Mouse (Mus musculus): ENCODE measurements at regions not wholly inside any gene's neighbourhood (a gene's known extent, or its start where the extent isn't known, plus 50 kb on each side); places are given as distances from the start of the nearest gene placed in this dataset.

GRCm38 (mm10) chr7:73163687-73164086 lies 211.6 kb upstream of the Rgma start:
- ATAC-seq (no peak), DNase-seq (no peak)
- H3K9me3 ChIP-seq (ENCODE audit: low read length), result no peaks in the 10 kb centered on the region
- H3K27me3 ChIP-seq (ENCODE audit: insufficient read depth, low read length), result no peaks in the 10 kb centered on the region
- no peaks in the 10 kb centered on the region for H3K4me1 ChIP-seq (ENCODE audit: insufficient read depth)
- 36% methylated on average over 5 of the region's 5 CpGs for WGBS
- no peaks in the 10 kb centered on the region for H3K36me3 ChIP-seq (ENCODE audit: insufficient read depth)
- no peak overlapping the region for H3K27ac ChIP-seq (ENCODE audit: low read depth, low read length)
- TF ChIP-seq CTCF (IDR thresholded peaks at IDR 0.05; ENCODE audit: low read depth), result no peak
- H3K4me3 ChIP-seq (ENCODE audit: low read depth, low read length), result no peak overlapping the region
- H3K9ac ChIP-seq, result no peak overlapping the region
- no peak overlapping the region for H3K4me2 ChIP-seq (ENCODE audit: low read depth)

- DNase-seq (no peak), ATAC-seq (no peak)
- H3K27ac ChIP-seq (ENCODE audit: low read depth, low read length), result no peak overlapping the region
- no peaks in the 10 kb centered on the region for H3K27me3 ChIP-seq (ENCODE audit: insufficient read depth, low read length)
- no peaks in the 10 kb centered on the region for H3K36me3 ChIP-seq (ENCODE audit: insufficient read depth)
- no peak overlapping the region for H3K4me2 ChIP-seq (ENCODE audit: low read depth)
- H3K4me3 ChIP-seq (ENCODE audit: low read depth, low read length), result no peak overlapping the region
- TF ChIP-seq CTCF (IDR thresholded peaks at IDR 0.05; ENCODE audit: low read depth), result no peak
- H3K9ac ChIP-seq, result no peak overlapping the region
- H3K4me1 ChIP-seq (ENCODE audit: insufficient read depth), result no peaks in the 10 kb centered on the region
- WGBS, result 63% methylated on average over 8 of the region's 8 CpGs
- H3K9me3 ChIP-seq (ENCODE audit: low read length), result no peaks in the 10 kb centered on the region
Observed at GRCm38 (mm10) chr7:73165521-73165920, 209.8 kb upstream of the Rgma start.

GRCm38 (mm10) chr7:73169416-73169815 lies 205.9 kb upstream of the Rgma start:
- WGBS, result 78% methylated on average over 8 of the region's 8 CpGs

GRCm38 (mm10) chr7:73172615-73173014 lies 202.7 kb upstream of the Rgma start:
- no peaks in the 10 kb centered on the region for H3K36me3 ChIP-seq (ENCODE audit: insufficient read depth)
- 92% methylated on average over 4 of the region's 4 CpGs for WGBS
- H3K27ac ChIP-seq (ENCODE audit: low read depth, low read length), result no peak overlapping the region
- no peak for DNase-seq
- H3K9me3 ChIP-seq (ENCODE audit: low read length), result 0 out of 2 replicates have a peak, but pooled peaks cover 3% of the 10 kb centered on the region
- H3K4me3 ChIP-seq (ENCODE audit: low read depth, low read length), result no peak overlapping the region
- no peak for ATAC-seq
- H3K27me3 ChIP-seq (ENCODE audit: insufficient read depth, low read length), result no peaks in the 10 kb centered on the region
- H3K9ac ChIP-seq, result no peak overlapping the region
- no peak for TF ChIP-seq CTCF (IDR thresholded peaks at IDR 0.05; ENCODE audit: low read depth)
- H3K4me1 ChIP-seq (ENCODE audit: insufficient read depth), result no peaks in the 10 kb centered on the region
- no peak overlapping the region for H3K4me2 ChIP-seq (ENCODE audit: low read depth)

More at GRCm38 (mm10) chr7:73169416-73169815, 205.9 kb upstream of the Rgma start:
- TF ChIP-seq CTCF (IDR thresholded peaks at IDR 0.05; ENCODE audit: low read depth), result no peak
- Histone ChIP-seq H3K27me3 (ENCODE audit: insufficient read depth, low read length) (no peaks in the 10 kb centered on the region), H3K27ac (ENCODE audit: low read depth, low read length) (no peak overlapping the region), H3K4me1 (ENCODE audit: insufficient read depth) (no peaks in the 10 kb centered on the region), H3K9ac (no peak overlapping the region), H3K4me2 (ENCODE audit: low read depth) (no peak overlapping the region), H3K36me3 (ENCODE audit: insufficient read depth) (no peaks in the 10 kb centered on the region), H3K4me3 (ENCODE audit: low read depth, low read length) (no peak overlapping the region), H3K9me3 (ENCODE audit: low read length) (no peaks in the 10 kb centered on the region)
- no peak for DNase-seq
- no peak for ATAC-seq

GRCm38 (mm10) chr7:73183761-73184160 lies 191.5 kb upstream of the Rgma start:
- Histone ChIP-seq H3K4me1 (ENCODE audit: insufficient read depth) (peaks cover 11% of the 10 kb centered on the region; the same call in 1 of the 2 replicates), H3K36me3 (ENCODE audit: insufficient read depth) (no peaks in the 10 kb centered on the region), H3K4me3 (ENCODE audit: low read depth, low read length) (no peak overlapping the region), H3K4me2 (ENCODE audit: low read depth) (no peak overlapping the region), H3K9ac (no peak overlapping the region), H3K27me3 (ENCODE audit: insufficient read depth, low read length) (no peaks in the 10 kb centered on the region), H3K9me3 (ENCODE audit: low read length) (no peaks in the 10 kb centered on the region), H3K27ac (ENCODE audit: low read depth, low read length) (peak overlapping the region; percentile 37; the same call in 1 of the 2 replicates)
- ATAC-seq (no peak), DNase-seq (no peak)
- no peak for TF ChIP-seq CTCF (IDR thresholded peaks at IDR 0.05; ENCODE audit: low read depth)
- 58% methylated on average over 8 of the region's 8 CpGs for WGBS

GRCm38 (mm10) chr7:73184208-73185070 lies 190.9 kb upstream of the Rgma start:
- H3K4me1 ChIP-seq (ENCODE audit: insufficient read depth), result peaks cover 11% of the 10 kb centered on the region; the same call in 1 of the 2 replicates
- H3K36me3 ChIP-seq (ENCODE audit: insufficient read depth), result no peaks in the 10 kb centered on the region
- H3K9ac ChIP-seq, result no peak overlapping the region
- 58% methylated on average over 14 of the region's 14 CpGs for WGBS
- no peak overlapping the region for H3K4me2 ChIP-seq (ENCODE audit: low read depth)
- 0 out of 2 replicates have a peak, but pooled peaks have one; percentile 18 for ATAC-seq
- peak; percentile 39 for DNase-seq
- peak overlapping the region; percentile 70 for H3K27ac ChIP-seq (ENCODE audit: low read depth, low read length)
- H3K4me3 ChIP-seq (ENCODE audit: low read depth, low read length), result no peak overlapping the region
- H3K9me3 ChIP-seq (ENCODE audit: low read length), result no peaks in the 10 kb centered on the region
- no peak for TF ChIP-seq CTCF (IDR thresholded peaks at IDR 0.05; ENCODE audit: low read depth)
- no peaks in the 10 kb centered on the region for H3K27me3 ChIP-seq (ENCODE audit: insufficient read depth, low read length)

- no peak overlapping the region for H3K4me3 ChIP-seq (ENCODE audit: low read depth, low read length)
- H3K4me2 ChIP-seq (ENCODE audit: low read depth), result no peak overlapping the region
- DNase-seq (peak; percentile 81), ATAC-seq (peak; percentile 93)
- WGBS, result 9% methylated on average over 10 of the region's 10 CpGs
- no peaks in the 10 kb centered on the region for H3K27me3 ChIP-seq (ENCODE audit: insufficient read depth, low read length)
- no peaks in the 10 kb centered on the region for H3K9me3 ChIP-seq (ENCODE audit: low read length)
- no peaks in the 10 kb centered on the region for H3K36me3 ChIP-seq (ENCODE audit: insufficient read depth)
- peaks cover 11% of the 10 kb centered on the region; the same call in 1 of the 2 replicates for H3K4me1 ChIP-seq (ENCODE audit: insufficient read depth)
- peak overlapping the region; percentile 70 for H3K27ac ChIP-seq (ENCODE audit: low read depth, low read length)
- no peak for TF ChIP-seq CTCF (IDR thresholded peaks at IDR 0.05; ENCODE audit: low read depth)
- no peak overlapping the region for H3K9ac ChIP-seq
Observed at GRCm38 (mm10) chr7:73185071-73185531, 190.2 kb upstream of the Rgma start.
